Mouse (Mus musculus) hindbrain, postnatal 0 days (tissue): ENCODE data around the gene Ccdc151. TPM values are rescaled to one million over a fixed set of nuclear protein-coding genes. Genes with fewer than 3 reads are reported as not detected.

Source experiments
- ATAC-seq: fragments of 200-750 bp; cut with Nextera tagmentation; 2 replicates; pipeline ENCODE4 v1.8.0; 2017; ENCODE audit warnings: mild to moderate bottlenecking, moderate TSS enrichment, moderate library complexity
- DNase-seq: peaks from one replicate; pipeline ENCODE4 v3.0.0-alpha.2; 2015; ENCODE audit warnings: low spot score
- H3K27ac ChIP-seq: fragments of 300-500 bp; sonication (generic); 2 replicates; pipeline ENCODE4 v1.5.1; 2014; ENCODE audit warnings: mild to moderate bottlenecking
- H3K27me3 ChIP-seq: fragments of 300-500 bp; sonication (generic); 2 replicates; pipeline ENCODE4 v1.6.1; 2014; ENCODE audit warnings: low read length, mixed read lengths; ENCODE audit not compliant: insufficient read depth
- H3K36me3 ChIP-seq: fragments of 300-500 bp; sonication (generic); 2 replicates; pipeline ENCODE4 v1.6.1; 2014; ENCODE audit warnings: low read length, mixed read lengths; ENCODE audit not compliant: insufficient read depth
- H3K4me1 ChIP-seq: fragments of 300-500 bp; sonication (generic); 2 replicates; pipeline ENCODE4 v1.6.1; 2014; ENCODE audit warnings: antibody characterized with exemption, low read length, mixed read lengths; ENCODE audit not compliant: insufficient read depth
- H3K4me2 ChIP-seq: fragments of 300-500 bp; sonication (generic); 2 replicates; pipeline ENCODE4 v1.6.1; 2014; ENCODE audit warnings: low read depth, mild to moderate bottlenecking, low read length, moderate library complexity, mixed read lengths
- H3K4me3 ChIP-seq: fragments of 300-500 bp; sonication (generic); 2 replicates; pipeline ENCODE4 v1.5.1; 2014; ENCODE audit warnings: low read length
- H3K9ac ChIP-seq: fragments of 300-500 bp; sonication (generic); replicated peaks from 2 replicates; pipeline ENCODE4 v1.6.1; 2014; ENCODE audit warnings: mild to moderate bottlenecking, low read length, moderate library complexity, mixed read lengths
- H3K9me3 ChIP-seq: fragments of 300-500 bp; sonication (generic); 2 replicates; pipeline ENCODE4 v1.6.1; 2016; ENCODE audit warnings: low read length, mixed read lengths
- CTCF ChIP-seq: IDR thresholded peaks from 2 replicates; pipeline ENCODE4 v1.5.1; 2016; ENCODE audit warnings: antibody characterized with exemption, control low read depth, low read depth
- WGBS: fragments of 180-500 bp; shearing (Covaris S2); extraction: QIAGEN DNeasy Blood & Tissue Kit; methylation state at CpG from one replicate; pipeline ENCODE4 v1.1.7; 2014; 5-methylcytosine and 5-hydroxymethylcytosine counted together
- polyA plus RNA-seq: library from polyadenylated mRNA; unstranded; fragments of >200 nt; fragmentation: Nextera tagmentation; extraction: Ambion mirVana; gene quantifications from 2 replicates; pipeline ENCODE4 v1.2.1, GENCODE M21; 2015
- total RNA-seq: library from RNA; depleted of rRNA; stranded (reverse); fragments of >200 nt; gene quantifications from 2 replicates; pipeline ENCODE4 v1.2.3, GENCODE M21; 2014

Ccdc151 gene
- total and polyA plus RNA-seq, 2 experiments from 2014 or later: 3.3 to 4.2 TPM

DNA sequence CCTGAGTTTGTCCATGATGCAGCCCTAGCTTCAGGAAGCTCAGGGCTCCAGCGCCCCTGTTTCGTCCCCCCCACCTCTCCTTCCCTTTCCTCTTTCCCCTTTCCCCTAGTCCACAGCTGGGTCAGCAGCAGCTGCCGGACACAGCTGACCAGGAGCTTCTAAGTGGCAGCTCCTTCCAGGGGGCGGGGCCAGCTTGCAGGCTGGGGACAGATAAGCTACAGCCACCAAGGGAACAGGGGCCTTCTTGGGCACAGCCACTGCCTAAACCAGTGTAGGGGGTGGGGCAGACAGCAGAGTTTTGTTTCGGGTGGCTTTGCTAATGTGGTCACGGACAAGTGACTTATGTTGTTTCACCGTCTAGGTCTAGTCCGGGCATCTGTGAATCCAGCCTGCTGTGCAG is 39.0 kb downstream of the Ccdc151 start, which contains the start of gene Epor:
Gene Epor (minus strand): TSS at position 90 of the 400 bp plus-strand sequence.
- Histone ChIP-seq H3K27me3 (peaks cover 33% of the 10 kb centered on the region), H3K27ac (no peak within 1 kb of the TSS), H3K4me2 (peak within 1 kb of the TSS; percentile 82), H3K36me3 (no peaks in the 10 kb centered on the region), H3K9me3 (no peaks in the 10 kb centered on the region), H3K4me1 (peaks cover 13% of the 10 kb centered on the region), H3K9ac (peak within 1 kb of the TSS; percentile 21; the same call in 1 of the 2 replicates), H3K4me3 (peak within 1 kb of the TSS; percentile 40)
- TF ChIP-seq CTCF: no peak
- 24% methylated on average over 8 of the region's 8 CpGs for WGBS
- DNase-seq (no peak), ATAC-seq (0 out of 2 replicates have a peak, but pooled peaks have one; percentile 8)

DNA sequence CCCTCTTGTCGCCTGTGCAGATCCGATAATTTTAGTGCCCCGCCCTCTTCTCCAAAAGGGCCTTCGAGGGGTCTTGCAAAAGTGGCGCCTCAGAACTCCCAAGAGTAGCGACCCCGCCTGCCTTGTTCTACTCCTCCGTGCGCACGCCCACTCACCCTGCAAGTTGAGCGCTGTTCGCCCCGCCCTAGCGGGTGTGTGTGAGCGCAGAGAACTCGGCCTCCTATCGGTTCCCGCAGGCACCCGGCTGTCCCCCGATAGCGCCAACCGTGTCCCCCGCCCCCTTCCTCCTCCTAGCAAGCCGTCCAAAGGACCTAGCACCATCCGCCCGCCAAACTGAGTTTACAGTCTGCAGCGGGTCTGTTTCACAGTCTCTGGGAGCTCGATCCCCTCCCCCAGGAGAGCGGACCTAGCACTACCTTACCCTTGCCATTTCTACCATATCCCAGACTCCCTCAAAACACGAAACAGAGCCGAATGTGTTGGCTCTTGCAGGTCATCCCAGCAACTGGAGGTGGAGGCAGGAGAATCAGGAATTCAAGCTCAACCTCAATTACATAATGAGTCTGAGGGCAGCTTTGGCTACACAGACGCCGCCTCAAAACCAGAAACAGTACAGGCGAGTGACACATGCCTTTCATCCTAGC is 39.9 kb downstream of the Ccdc151 start:
- no peaks in the 10 kb centered on the region for H3K9me3 ChIP-seq
- peak overlapping the region; percentile 21; the same call in 1 of the 2 replicates for H3K9ac ChIP-seq
- peaks cover 33% of the 10 kb centered on the region for H3K27me3 ChIP-seq
- DNase-seq (peak; percentile 52), ATAC-seq (peak; percentile 63; the same call in 1 of the 2 replicates)
- peak overlapping the region; percentile 82 for H3K4me2 ChIP-seq
- H3K4me1 ChIP-seq: peaks cover 13% of the 10 kb centered on the region
- peak overlapping the region; percentile 40 for H3K4me3 ChIP-seq
- no peak overlapping the region for H3K27ac ChIP-seq
- WGBS: 4% methylated on average over 34 of the region's 34 CpGs
- H3K36me3 ChIP-seq: no peaks in the 10 kb centered on the region
- no peak for TF ChIP-seq CTCF

DNA sequence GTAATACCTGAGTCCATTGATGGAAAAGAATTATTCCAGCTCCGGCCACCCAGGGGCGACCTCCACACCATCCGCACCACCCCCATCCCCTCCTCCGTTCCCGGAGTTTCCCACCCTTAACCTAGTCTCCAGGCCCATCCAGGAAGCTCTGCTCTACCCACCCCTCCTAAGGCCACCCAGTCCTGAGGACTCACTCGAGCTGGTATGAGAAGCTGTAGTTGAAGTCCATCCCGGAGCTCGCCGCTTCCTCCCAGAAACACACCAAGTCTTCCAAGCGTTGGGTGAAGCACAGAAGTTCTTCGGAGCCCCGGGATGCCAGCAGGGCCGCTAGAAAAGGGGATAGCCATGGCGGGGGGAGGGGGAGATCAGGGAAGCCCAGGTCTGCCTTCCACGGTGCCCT is 40.4 kb downstream of the Ccdc151 start:
- WGBS: under 1% methylated on average over 15 of the region's 15 CpGs
- ATAC-seq: no peak; the same call in 1 of the 2 replicates

DNA sequence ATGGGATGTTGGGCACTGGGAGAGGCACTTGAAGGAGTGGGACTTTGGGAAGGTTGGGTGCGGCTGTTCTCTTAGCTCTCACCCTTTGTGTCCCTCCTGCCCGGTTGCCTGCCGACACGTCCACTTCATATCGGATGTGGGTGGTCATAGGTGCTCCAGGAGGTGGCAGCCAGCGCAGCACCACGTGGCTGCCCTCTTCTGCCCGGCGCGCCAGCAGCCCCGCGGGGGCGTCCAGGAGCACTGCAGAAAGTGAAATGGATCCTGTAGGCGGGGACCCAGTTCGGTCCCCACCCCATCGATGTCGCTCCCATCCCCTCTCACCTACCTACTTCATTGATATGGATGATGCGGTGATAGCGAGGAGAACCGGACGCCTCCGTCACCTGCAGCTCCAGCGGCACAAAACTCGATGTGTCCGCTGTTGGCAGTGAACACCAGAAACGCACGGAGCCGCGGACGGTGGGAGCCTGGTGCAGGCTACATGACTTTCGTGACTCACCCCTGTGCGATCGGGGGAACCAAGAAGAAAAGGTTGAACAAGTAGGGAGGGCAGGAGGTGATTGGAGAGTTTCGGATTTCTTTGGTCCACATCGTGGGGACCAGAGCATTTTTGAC is 41.0 kb downstream of the Ccdc151 start:
- H3K4me1 ChIP-seq: peaks cover 14% of the 10 kb centered on the region
- no peak overlapping the region for H3K27ac ChIP-seq
- H3K4me2 ChIP-seq: peak overlapping the region; percentile 82
- no peak overlapping the region for H3K9ac ChIP-seq
- H3K4me3 ChIP-seq: peak overlapping the region; percentile 40
- DNase-seq (no peak), ATAC-seq (no peak)
- no peaks in the 10 kb centered on the region for H3K36me3 ChIP-seq
- H3K9me3 ChIP-seq: no peaks in the 10 kb centered on the region
- 4% methylated on average over 34 of the region's 35 CpGs for WGBS
- H3K27me3 ChIP-seq: peaks cover 33% of the 10 kb centered on the region
- no peak for TF ChIP-seq CTCF

More for the DNA sequence above, 40.4 kb downstream of the Ccdc151 start:
- H3K27ac ChIP-seq: no peak overlapping the region
- peak overlapping the region; percentile 21; the same call in 1 of the 2 replicates for H3K9ac ChIP-seq
- peaks cover 13% of the 10 kb centered on the region for H3K4me1 ChIP-seq
- peak overlapping the region; percentile 82 for H3K4me2 ChIP-seq
- H3K27me3 ChIP-seq: peaks cover 33% of the 10 kb centered on the region
- no peak for DNase-seq
- no peaks in the 10 kb centered on the region for H3K36me3 ChIP-seq
- peak overlapping the region; percentile 40 for H3K4me3 ChIP-seq
- TF ChIP-seq CTCF: peak; percentile 25
- H3K9me3 ChIP-seq: no peaks in the 10 kb centered on the region

DNA sequence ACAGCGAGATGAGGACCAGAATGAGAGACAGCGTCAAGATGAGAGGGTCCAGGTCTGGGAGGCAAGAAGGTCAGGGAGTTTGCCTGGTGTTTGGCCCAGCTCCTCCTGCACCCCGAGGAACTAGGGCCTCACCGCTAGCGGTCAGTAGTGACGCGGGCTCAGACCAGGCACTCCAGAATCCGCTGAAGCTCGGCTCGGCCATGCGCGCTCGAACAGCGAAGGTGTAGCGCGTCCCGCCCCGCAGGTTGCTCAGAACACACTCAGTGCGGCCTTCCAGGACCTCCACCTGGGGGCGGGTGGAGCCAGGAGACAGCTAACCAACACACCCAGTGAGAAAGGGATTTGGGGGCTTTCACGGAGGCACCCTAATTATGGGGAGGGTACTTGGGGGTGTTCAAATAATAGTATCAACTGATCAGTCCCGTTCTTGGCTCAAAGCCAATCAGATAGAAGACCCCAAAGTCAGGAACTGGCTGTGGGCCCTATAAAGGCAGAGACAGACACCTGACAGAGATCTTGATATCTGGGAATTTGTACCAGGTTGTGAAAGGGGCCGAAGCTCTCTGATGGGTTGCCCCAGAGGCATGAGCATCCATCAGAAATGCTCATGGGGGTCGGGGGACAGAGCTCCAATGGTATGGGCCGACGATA is 41.8 kb downstream of the Ccdc151 start:
- ATAC-seq (no peak), DNase-seq (peak; percentile 35)
- H3K9ac ChIP-seq: no peak overlapping the region
- H3K9me3 ChIP-seq: no peaks in the 10 kb centered on the region
- no peaks in the 10 kb centered on the region for H3K36me3 ChIP-seq
- H3K27me3 ChIP-seq: peaks cover 33% of the 10 kb centered on the region
- H3K4me2 ChIP-seq: 0 out of 2 replicates have a peak overlapping the region, but pooled peaks have one; percentile 18
- H3K4me1 ChIP-seq: peaks cover 17% of the 10 kb centered on the region
- 13% methylated on average over 26 of the region's 26 CpGs for WGBS
- no peak overlapping the region for H3K27ac ChIP-seq
- peak overlapping the region; percentile 6; the same call in 1 of the 2 replicates for H3K4me3 ChIP-seq
- TF ChIP-seq CTCF: peak; percentile 48

DNA sequence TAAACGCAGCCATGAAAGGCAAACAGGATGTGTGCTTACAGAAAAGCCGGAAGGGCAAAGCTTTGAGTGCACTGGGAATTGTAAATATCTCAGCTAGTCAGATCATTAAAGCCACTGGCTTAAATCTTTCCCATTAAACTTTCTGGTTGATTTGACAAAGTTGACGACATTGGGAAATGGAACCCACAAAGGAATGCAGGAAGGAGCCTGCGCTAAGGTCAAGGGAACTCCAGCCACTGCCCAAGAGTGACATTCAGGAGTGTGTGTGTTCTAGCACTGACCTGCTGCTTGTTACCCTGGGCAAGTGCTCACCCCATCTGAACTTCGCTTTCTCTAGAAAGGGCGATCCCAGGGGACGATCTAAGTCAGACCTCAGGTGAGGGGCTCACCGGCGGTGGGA is 42.3 kb downstream of the Ccdc151 start:
- peak overlapping the region; percentile 6; the same call in 1 of the 2 replicates for H3K4me3 ChIP-seq
- no peak for ATAC-seq

More for the DNA sequence above, 42.3 kb downstream of the Ccdc151 start:
- H3K4me1 ChIP-seq: peaks cover 17% of the 10 kb centered on the region
- no peaks in the 10 kb centered on the region for H3K9me3 ChIP-seq
- no peak for TF ChIP-seq CTCF
- H3K4me2 ChIP-seq: no peak overlapping the region
- DNase-seq: no peak
- H3K27me3 ChIP-seq: peaks cover 33% of the 10 kb centered on the region
- H3K9ac ChIP-seq: no peak overlapping the region
- WGBS: 54% methylated on average over 9 of the region's 9 CpGs
- no peak overlapping the region for H3K27ac ChIP-seq
- no peaks in the 10 kb centered on the region for H3K36me3 ChIP-seq
